Mouse (Mus musculus) small intestine, adult 2 months (tissue): ENCODE measurements at regions not wholly inside any gene's neighbourhood (a gene's known extent, or its start where the extent isn't known, plus 50 kb on each side); places are given as distances from the start of the nearest gene placed in this dataset.

ENCODE experiments used
- CTCF ChIP-seq: fragments of 200-500 bp; IDR thresholded peaks from 2 replicates; pipeline ENCODE4 v1.5.1; 2012; ENCODE audit warnings: low read depth, mild to moderate bottlenecking, control low read depth, inconsistent platforms, low read length, moderate library complexity, mixed read lengths; ENCODE audit not compliant: insufficient replicate concordance, insufficient read length; ENCODE audit errors: extremely low read depth
- POLR2A ChIP-seq: fragments of 200-500 bp; IDR thresholded peaks from 2 replicates; pipeline ENCODE4 v1.6.1; 2012; ENCODE audit warnings: low read depth, mild to moderate bottlenecking, control low read depth, inconsistent platforms, low read length, moderate library complexity

DNA sequence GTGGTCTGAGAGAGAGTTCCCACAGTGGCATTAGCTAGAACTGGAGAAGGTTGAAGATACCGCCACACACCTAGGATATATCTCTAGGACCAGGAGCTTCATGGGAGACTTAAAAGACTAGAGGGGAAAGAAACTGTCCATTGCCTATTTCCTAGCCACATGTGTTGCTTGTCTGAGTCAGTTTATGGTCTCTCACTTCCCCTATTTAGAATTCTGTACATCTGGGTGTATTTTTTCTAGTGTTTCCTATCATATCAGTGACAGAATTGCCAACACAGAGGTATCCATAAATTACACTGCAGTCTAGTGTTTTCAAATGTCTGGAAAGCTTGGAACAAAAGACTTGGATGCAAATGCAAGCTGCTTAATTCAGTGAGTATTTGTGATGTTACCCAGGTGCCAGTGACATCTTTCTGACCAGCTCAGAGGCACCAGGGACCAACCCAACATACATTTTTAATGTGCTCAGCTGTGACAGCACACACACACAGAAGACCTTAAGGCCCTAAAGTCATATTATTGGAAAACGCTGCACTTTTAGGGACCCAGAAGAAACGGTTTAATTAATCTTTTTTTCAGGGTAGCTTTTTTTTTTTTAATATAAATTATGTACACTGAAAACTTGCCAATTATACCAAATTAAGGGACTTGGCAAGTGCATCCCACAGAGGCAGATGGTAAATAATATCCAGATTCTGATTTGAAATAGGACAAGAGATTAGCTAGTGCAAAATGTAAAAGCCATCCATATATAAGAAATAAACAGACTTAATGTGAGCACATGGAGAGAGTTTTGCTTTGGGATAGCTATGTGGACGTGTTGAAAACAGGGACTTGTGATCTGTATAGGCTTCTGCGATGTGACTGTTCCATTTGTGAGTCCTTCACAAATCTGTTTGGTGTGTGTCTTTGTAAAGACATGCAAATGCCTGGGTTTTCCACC lies 700.5 kb upstream of the Cited2 start:
- TF ChIP-seq POLR2A (no peak), CTCF (no peak)
